Mouse (Mus musculus): ENCODE results near the gene Arhgef16. TPM values are rescaled to one million over a fixed set of nuclear protein-coding genes. Genes with fewer than 3 reads are reported as not detected.

Gene Arhgef16
- polyA plus RNA-seq, 1 experiment from 2014 or later = 1.8 TPM

DNA sequence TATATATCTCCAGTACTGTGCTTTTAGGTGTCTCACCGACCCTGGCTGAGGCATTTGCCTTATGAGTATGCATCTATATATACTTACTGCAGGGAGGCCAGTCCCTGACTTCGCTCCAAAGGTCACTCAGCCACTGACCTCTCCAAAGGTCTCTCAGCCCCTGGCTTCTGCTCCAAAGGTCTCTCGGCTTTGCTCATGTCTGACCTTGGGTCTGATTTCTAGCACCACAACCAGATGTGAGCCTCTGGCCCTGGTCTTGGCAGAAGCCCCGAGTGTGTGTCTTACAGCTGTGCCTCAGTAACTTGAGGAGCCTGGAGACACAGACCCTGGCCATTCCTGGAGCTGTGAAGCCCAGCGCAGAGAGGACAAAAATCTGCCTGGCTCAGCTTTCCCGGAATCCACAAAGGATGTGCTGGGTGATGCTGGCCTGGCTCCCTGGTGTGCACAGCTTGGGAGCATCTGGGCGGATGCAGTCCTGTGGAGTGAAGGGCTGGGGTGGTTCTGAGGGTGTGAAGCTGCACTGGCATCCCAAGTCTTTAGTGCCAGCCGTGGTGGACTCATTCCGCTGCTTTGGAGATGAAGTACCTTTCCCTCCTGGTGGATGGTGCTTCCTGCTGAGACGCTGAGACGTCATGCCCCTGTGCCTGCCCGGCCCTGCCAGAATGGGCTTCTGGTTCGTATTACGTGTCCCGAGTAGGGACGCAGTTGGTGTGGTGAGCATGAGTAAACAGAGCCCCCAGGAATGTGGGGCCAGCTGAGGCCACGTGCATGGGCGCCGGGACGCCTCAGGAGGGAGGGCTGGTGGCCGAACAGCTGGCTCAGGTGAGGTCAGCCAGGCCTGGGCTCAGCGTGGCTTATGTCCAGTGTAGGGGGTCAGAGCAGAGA lies 54.0 kb downstream of the Arhgef16 start:
- no peaks in the 10 kb centered on the region for H3K36me3 ChIP-seq
- no peaks in the 10 kb centered on the region for H3K9me3 ChIP-seq (replicated peaks)
- H3K27me3 ChIP-seq = 0 out of 2 replicates have a peak, but pooled peaks cover 4% of the 10 kb centered on the region
- H3K4me1 ChIP-seq (replicated peaks) = peaks cover 15% of the 10 kb centered on the region
- H3K27ac ChIP-seq = no peak overlapping the region
- H3K4me2 ChIP-seq = peak overlapping the region; percentile 57; the same call in 1 of the 2 replicates
- no peak overlapping the region for H3K4me3 ChIP-seq
- WGBS = 52% methylated on average over 22 of the region's 22 CpGs
- no peak for ATAC-seq (replicated peaks; ENCODE audit: insufficient number of reproducible peaks, insufficient read depth, low FRiP score, low read depth)
- no peak overlapping the region for H3K9ac ChIP-seq

DNA sequence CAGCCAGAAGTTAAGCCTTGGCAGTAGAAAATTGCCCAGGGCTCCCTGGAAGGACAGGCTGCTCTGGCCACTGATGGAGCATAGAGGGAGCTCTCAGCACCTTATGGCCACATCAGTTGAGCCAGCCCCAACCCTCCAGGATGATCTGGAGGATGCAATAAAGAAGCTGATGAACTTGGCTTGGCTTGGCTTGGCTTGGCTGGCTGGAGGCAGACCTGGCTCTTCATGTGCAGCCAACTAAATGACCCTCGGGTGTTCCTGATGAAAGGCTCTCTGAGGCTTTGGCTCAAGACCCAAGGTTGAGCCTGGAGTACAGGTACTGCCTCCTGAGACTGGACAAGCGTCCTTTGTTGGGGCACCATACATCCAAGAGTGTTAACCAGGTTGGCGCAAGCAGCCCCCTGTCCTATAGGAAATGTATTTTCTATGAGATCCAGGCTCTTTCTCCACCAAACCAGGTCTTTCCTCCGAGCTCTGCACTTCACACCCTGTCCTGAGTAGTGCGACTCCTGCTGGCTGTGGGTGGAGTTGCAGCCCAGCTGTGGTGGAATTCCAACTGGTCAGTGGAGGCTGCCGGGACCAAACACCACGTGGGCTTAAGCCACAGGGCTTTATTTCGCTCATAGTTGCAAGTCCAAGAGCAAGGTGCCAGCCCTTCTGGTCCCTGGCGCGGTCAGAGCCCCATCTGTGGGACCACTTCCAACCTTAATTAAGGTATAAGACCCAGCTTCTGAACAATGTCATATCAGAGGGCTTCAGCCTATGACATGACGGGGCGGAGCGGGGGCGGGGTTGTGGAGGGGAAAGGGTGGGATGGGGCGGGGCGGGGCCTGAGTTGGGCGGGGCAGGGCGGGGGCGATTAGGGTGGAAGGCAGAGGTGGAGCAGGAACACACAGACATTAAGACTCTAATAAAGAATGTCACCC lies 55.1 kb downstream of the Arhgef16 start:
- peak overlapping the region; percentile 31 for H3K4me3 ChIP-seq
- H3K9me3 ChIP-seq (replicated peaks) = no peaks in the 10 kb centered on the region
- H3K9ac ChIP-seq = no peak overlapping the region
- peaks cover 15% of the 10 kb centered on the region for H3K4me1 ChIP-seq (replicated peaks)
- H3K27me3 ChIP-seq = peaks cover 4% of the 10 kb centered on the region; the same call in 1 of the 2 replicates
- peak; percentile 39; the same call in 1 of the 2 replicates for ATAC-seq (replicated peaks; ENCODE audit: insufficient number of reproducible peaks, insufficient read depth, low FRiP score, low read depth)
- no peak overlapping the region for H3K27ac ChIP-seq
- no peaks in the 10 kb centered on the region for H3K36me3 ChIP-seq
- H3K4me2 ChIP-seq = peak overlapping the region; percentile 57
- 8% methylated on average over 19 of the region's 19 CpGs for WGBS

DNA sequence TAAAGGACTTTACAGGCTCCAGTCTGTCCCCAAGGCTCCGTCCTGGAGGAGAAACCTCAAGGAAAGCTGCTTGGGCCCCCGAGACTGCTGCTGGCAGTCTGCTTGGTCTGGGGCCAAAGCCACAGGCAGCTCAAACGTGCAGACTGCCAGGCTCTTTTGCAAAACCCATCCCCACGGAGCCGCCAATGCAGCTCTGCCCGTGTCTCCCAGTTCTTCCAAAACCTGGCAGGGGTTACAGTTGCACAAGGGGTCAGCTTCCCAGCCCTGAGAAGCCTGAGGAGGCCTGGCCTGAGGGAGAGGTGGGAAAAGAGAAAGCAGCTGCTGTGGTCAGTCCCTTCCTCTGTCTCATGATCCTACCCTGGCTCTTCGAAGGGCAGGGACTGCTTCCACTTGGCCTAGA lies 56.1 kb downstream of the Arhgef16 start:
- no peaks in the 10 kb centered on the region for H3K9me3 ChIP-seq (replicated peaks)
- H3K4me3 ChIP-seq = no peak overlapping the region
- H3K4me1 ChIP-seq (replicated peaks) = peaks cover 15% of the 10 kb centered on the region
- no peak overlapping the region for H3K27ac ChIP-seq
- H3K27me3 ChIP-seq = peaks cover 4% of the 10 kb centered on the region; the same call in 1 of the 2 replicates
- WGBS = 63% methylated on average over 7 of the region's 7 CpGs
- H3K9ac ChIP-seq = no peak overlapping the region
- no peak overlapping the region for H3K4me2 ChIP-seq
- no peak for ATAC-seq (replicated peaks; ENCODE audit: insufficient number of reproducible peaks, insufficient read depth, low FRiP score, low read depth)
- no peaks in the 10 kb centered on the region for H3K36me3 ChIP-seq

DNA sequence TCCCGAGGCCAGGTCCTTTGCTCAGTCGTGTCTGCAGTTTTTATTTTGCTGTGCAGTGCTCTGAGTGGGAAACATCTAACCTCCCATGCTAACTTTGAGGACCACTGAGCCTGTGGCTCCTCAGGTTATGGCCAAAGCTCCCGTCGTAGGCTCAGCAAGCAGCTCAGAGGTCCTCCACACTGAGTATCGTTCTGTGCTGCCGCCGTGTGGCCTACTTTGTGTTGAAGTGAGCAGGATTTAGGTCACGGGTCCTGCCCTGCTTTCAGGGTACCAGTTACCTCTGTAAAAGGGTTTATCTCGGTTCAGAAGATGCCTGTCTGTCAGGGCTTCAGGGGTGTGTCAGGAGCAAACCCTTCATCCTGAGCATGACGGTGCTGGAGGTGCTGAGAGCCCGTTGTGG lies 60.9 kb downstream of the Arhgef16 start:
- H3K36me3 ChIP-seq = no peaks in the 10 kb centered on the region
- WGBS = 45% methylated on average over 11 of the region's 11 CpGs

DNA sequence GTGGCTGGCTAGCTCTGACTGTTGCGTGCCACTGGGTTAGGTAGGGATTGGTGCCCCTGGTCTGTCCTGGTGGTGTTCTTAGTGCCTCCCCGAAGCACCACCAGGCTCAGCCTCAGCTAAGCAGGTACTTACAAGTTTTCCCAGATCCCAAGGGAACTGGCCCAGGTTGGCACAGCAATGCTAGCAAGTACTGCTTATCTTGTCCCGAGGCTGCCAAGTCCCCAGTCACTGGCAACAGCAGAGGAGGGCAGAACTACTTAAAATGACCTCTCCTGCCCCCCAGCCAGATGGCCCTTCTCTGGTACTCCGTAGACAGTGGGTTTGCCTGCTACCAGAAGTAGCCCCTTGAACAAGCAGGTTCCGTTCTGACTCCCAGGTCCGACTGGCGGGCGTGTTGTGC lies 62.3 kb downstream of the Arhgef16 start:
- ATAC-seq (replicated peaks; ENCODE audit: insufficient number of reproducible peaks, insufficient read depth, low FRiP score, low read depth) = no peak
- no peaks in the 10 kb centered on the region; the same call in 1 of the 2 replicates for H3K27me3 ChIP-seq
- no peaks in the 10 kb centered on the region for H3K36me3 ChIP-seq
- H3K4me1 ChIP-seq (replicated peaks) = peaks cover 35% of the 10 kb centered on the region
- no peak overlapping the region for H3K9ac ChIP-seq
- H3K4me2 ChIP-seq = peak overlapping the region; percentile 12; the same call in 1 of the 2 replicates
- 68% methylated on average over 8 of the region's 8 CpGs for WGBS
- no peak overlapping the region for H3K4me3 ChIP-seq
- no peak overlapping the region for H3K27ac ChIP-seq
- no peaks in the 10 kb centered on the region for H3K9me3 ChIP-seq (replicated peaks)

More for the DNA sequence above, 60.9 kb downstream of the Arhgef16 start:
- Histone ChIP-seq H3K27ac (no peak overlapping the region), H3K9ac (no peak overlapping the region), H3K4me2 (no peak overlapping the region), H3K4me3 (no peak overlapping the region), H3K9me3 (replicated peaks) (no peaks in the 10 kb centered on the region), H3K4me1 (replicated peaks) (peaks cover 28% of the 10 kb centered on the region), H3K27me3 (no peaks in the 10 kb centered on the region; the same call in 1 of the 2 replicates)
- ATAC-seq (replicated peaks; ENCODE audit: insufficient number of reproducible peaks, insufficient read depth, low FRiP score, low read depth) = no peak

DNA sequence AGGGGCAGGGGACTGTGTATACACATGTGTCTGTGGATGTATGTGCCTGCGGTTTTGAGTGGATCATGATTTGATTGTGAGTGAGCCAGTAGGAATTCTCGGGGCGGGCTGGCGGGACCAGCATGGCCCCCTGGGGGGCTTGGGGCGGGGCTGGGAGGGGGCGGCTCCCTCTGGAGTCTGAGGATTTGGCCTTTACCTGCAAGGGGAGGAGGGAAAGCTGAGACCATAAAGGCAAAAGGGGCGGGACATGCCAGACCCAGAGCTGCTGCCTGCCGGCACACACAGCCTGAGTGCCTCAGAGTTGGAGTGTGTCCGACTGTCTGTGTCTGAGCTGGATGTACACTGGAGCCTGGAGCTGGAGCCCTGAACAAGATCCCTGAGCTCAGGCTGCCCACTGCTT lies 64.2 kb downstream of the Arhgef16 start:
- 6% methylated on average over 9 of the region's 9 CpGs for WGBS
- Histone ChIP-seq H3K27ac (peak overlapping the region; percentile 50), H3K36me3 (no peaks in the 10 kb centered on the region), H3K9me3 (replicated peaks) (no peaks in the 10 kb centered on the region), H3K27me3 (no peaks in the 10 kb centered on the region; the same call in 1 of the 2 replicates), H3K9ac (peak overlapping the region; percentile 51), H3K4me2 (peak overlapping the region; percentile 60), H3K4me1 (replicated peaks) (peaks cover 54% of the 10 kb centered on the region), H3K4me3 (peak overlapping the region; percentile 35)
- ATAC-seq (replicated peaks; ENCODE audit: insufficient number of reproducible peaks, insufficient read depth, low FRiP score, low read depth) = peak; percentile 41; the same call in 1 of the 2 replicates

DNA sequence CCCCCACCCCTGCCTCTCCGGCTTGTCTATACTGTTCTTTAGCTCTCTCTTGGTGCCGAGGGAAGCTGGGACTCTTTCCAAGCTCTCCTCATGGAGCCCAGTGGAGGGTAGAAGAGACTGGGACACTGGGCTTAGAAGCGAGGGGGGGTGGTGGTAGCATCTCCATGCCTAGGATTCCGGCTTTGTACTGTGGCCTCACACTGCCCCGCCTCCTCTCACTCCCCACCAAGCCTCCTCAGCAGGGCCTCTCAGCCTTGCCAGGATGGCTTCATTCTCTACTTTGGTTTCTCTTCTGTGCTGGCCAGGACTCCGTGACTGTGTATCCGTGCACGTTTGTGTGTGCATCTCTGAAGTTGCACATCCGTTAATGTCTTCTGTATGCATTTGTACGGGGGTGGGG lies 64.6 kb downstream of the Arhgef16 start:
- H3K27me3 ChIP-seq = no peaks in the 10 kb centered on the region; the same call in 1 of the 2 replicates
- peak overlapping the region; percentile 60 for H3K4me2 ChIP-seq
- peaks cover 58% of the 10 kb centered on the region for H3K4me1 ChIP-seq (replicated peaks)
- peak; percentile 28; the same call in 1 of the 2 replicates for ATAC-seq (replicated peaks; ENCODE audit: insufficient number of reproducible peaks, insufficient read depth, low FRiP score, low read depth)
- peak overlapping the region; percentile 35 for H3K4me3 ChIP-seq
- H3K9me3 ChIP-seq (replicated peaks) = no peaks in the 10 kb centered on the region
- peak overlapping the region; percentile 50 for H3K27ac ChIP-seq
- H3K36me3 ChIP-seq = no peaks in the 10 kb centered on the region
- WGBS = 15% methylated on average over 10 of the region's 10 CpGs
- H3K9ac ChIP-seq = no peak overlapping the region

DNA sequence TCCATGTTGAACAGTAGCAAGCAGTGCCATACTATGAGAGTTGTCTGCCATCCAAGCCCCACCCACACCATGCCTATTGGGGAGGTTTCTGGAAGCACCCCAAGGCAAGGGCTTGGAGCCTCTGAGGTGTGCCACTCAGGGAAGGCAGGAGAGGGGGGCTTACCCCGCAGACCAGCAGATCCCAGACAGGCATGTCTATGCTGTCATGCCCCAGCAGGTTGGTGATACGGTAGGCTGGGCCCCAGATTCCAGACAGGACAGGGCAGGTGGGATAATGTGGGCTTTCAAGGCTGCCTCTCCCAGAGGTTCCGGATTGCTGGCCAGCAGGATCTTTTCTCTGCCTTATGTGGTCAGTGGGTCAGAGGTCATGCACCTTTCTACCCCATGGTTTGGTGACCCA lies 65.5 kb downstream of the Arhgef16 start:
- Histone ChIP-seq H3K4me1 (replicated peaks) (peaks cover 67% of the 10 kb centered on the region), H3K4me2 (no peak overlapping the region), H3K27me3 (no peaks in the 10 kb centered on the region; the same call in 1 of the 2 replicates), H3K4me3 (no peak overlapping the region), H3K36me3 (no peaks in the 10 kb centered on the region), H3K27ac (0 out of 2 replicates have a peak overlapping the region, but pooled peaks have one; percentile 0), H3K9me3 (replicated peaks) (no peaks in the 10 kb centered on the region), H3K9ac (no peak overlapping the region)
- 82% methylated on average over 3 of the region's 3 CpGs for WGBS
- ATAC-seq (replicated peaks; ENCODE audit: insufficient number of reproducible peaks, insufficient read depth, low FRiP score, low read depth) = no peak

DNA sequence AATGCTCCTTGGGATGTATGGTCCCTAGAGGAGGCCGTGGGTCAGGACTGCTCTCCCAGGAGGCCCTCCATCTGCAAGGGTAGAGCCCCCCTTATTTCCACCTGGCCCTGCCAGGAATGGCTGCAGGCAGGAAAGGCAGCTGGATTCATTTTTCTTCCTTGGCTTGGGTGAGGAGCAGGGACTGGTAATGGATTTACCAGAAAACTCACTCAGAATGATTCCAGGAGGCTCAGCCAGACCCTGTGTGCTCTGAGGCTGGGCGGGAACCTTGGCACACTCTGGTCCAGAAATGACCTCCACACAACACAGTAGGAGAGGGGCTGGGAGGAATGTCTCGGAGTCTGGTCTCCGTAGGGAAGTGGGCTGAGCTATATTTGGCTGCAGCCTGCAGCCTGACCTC lies 69.2 kb downstream of the Arhgef16 start:
- Histone ChIP-seq H3K4me1 (replicated peaks) (peaks cover 82% of the 10 kb centered on the region), H3K4me3 (no peak overlapping the region), H3K4me2 (no peak overlapping the region), H3K9me3 (replicated peaks) (no peaks in the 10 kb centered on the region), H3K27ac (peak overlapping the region; percentile 61), H3K36me3 (no peaks in the 10 kb centered on the region), H3K9ac (no peak overlapping the region), H3K27me3 (no peaks in the 10 kb centered on the region)
- 20% methylated on average over 4 of the region's 4 CpGs for WGBS
- ATAC-seq (replicated peaks; ENCODE audit: insufficient number of reproducible peaks, insufficient read depth, low FRiP score, low read depth) = peak; percentile 33

DNA sequence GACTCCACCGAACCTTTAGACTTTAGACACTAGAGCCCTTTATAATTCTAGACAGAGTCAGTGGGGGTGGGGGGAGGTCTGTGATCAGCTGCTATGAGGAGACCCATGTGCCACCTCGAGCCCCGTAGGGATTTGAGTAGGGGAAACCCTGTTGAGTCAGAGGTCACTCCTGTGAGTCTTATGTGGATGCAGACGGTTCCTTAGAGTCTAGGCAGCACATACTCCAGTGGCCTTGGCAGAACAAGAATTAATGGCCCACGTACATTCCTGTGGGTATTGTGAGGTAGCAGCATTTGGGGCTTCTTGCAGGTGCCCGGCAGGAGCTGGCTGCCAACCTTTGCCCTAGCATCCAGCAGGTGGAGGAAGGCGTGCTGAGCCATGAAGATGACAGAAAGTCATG lies 70.1 kb downstream of the Arhgef16 start:
- H3K4me2 ChIP-seq = no peak overlapping the region
- whole genome bisulfite sequencing = 81% methylated on average over 7 of the region's 7 CpGs

DNA sequence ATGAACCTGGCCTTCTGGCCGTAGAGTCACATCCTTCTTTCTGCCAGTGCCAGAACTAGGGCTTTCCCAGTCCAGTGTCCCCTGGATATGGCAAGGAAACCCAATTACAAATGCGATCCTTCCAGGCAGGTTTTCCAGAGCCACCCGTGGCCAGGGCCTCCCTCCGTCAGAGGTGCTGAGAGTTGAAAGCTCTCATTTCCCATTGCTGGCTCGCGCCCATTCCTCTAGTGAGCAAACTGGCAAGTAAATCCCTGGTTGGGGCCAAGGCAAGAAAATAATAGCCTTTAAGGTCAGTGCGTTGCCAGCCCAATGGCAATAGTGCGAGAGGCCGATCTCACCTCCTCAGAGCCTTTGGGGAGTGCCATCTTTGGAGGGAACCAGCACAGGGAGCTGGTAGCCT lies 71.9 kb downstream of the Arhgef16 start:
- no peaks in the 10 kb centered on the region for H3K27me3 ChIP-seq
- H3K9ac ChIP-seq = no peak overlapping the region
- no peaks in the 10 kb centered on the region for H3K36me3 ChIP-seq
- H3K4me2 ChIP-seq = no peak overlapping the region
- 87% methylated on average over 9 of the region's 9 CpGs for WGBS
- no peak for ATAC-seq (replicated peaks; ENCODE audit: insufficient number of reproducible peaks, insufficient read depth, low FRiP score, low read depth)
- no peak overlapping the region for H3K27ac ChIP-seq
- H3K4me1 ChIP-seq (replicated peaks) = peaks cover 80% of the 10 kb centered on the region
- no peak overlapping the region for H3K4me3 ChIP-seq
- no peaks in the 10 kb centered on the region for H3K9me3 ChIP-seq (replicated peaks)

More for the DNA sequence above, 70.1 kb downstream of the Arhgef16 start:
- Histone ChIP-seq H3K9me3 (replicated peaks) (no peaks in the 10 kb centered on the region), H3K36me3 (no peaks in the 10 kb centered on the region), H3K27ac (no peak overlapping the region), H3K27me3 (no peaks in the 10 kb centered on the region), H3K4me3 (no peak overlapping the region), H3K4me1 (replicated peaks) (peaks cover 81% of the 10 kb centered on the region), H3K9ac (no peak overlapping the region)
- ATAC-seq (replicated peaks; ENCODE audit: insufficient number of reproducible peaks, insufficient read depth, low FRiP score, low read depth) = no peak

Data from heart, embryonic 15.5 days (tissue).